Mouse (Mus musculus): ENCODE measurements around the gene Kcnc1. TPM values are rescaled to one million over a fixed set of nuclear protein-coding genes. Genes with fewer than 3 reads are reported as not detected.

Kcnc1 gene
- total RNA-seq, 2 experiments from 2014 or later = 85.9 to 88.0 TPM

DNA sequence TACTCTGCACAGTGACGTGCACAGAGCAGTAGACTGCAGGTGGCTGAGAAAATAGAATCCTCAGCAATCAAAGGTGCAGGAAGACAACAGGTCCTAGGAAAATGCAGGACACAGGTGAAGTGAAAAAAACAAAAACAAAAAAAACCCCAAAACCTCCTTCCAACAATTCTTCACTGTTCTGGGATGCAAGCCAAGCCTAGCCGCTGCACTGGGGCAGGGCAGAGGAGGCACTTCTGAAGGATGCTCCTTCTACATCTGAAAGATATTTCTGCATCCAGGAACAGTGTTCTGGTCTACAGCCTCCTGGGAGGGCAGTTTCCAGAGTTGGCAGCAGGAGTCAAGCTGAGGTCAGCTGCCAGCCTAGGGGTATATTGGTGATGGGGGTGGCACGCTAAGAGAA is 61.6 kb downstream of the Kcnc1 start:
- intact Hi-C loops (cut with DNase I) = no loop called here
- no peak for DNase-seq (ENCODE audit: low spot score in 2 of 2)

DNA sequence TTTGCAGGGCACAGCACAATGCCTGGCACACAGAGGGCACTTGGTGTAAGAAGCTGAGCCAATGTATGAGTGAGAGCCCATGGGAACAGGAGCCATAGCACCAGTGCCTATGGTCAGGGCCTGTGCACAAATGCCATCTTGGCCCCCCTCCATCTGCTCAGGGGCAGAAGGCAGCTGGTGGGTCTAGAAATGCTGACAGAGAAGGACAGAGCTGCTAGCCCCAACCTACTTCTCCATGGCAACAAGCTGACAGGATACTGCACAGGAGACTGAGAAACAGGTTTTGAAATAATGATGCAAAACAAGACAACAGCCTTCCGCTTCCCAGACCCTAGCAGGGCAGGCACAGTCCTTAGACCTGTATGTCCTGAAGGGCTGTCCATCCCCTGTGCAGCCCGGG is 62.9 kb downstream of the Kcnc1 start:
- intact Hi-C loops (cut with DNase I) = no loop called here

DNA sequence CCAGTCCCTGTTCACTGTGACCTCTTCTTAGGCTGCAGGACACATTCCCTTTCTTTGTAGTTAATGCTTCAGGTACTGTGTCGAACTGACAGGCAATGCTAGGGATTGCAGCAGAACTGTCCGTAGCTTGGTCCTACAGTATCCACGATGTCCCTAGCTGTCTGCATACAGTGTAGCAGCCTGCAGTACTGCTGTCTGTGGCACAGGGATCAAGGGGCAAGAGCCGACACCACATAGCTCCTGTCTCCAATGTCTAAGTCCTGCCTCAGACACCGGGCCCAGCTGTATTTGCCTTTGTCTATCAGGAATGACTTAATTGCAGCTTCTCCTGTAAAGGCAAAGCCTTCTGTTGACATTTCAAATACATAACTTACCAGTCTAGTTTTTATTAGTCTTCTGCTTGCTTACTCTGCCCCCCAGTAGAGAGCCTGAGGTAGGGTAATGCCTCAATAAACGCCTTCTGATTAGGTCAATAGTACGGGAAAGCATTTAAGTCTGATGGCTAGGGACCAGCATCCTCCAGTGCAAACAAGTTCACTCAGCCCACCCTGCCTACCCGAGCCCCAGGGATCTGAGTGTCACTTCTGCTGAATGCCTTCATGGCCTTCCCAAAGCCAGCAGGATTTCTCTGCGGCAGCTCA is 63.4 kb downstream of the Kcnc1 start:
- intact Hi-C loops (cut with DNase I) = no loop called here

More for the DNA sequence above, 62.9 kb downstream of the Kcnc1 start:
- DNase-seq (ENCODE audit: low spot score in 2 of 2) = no peak

DNA sequence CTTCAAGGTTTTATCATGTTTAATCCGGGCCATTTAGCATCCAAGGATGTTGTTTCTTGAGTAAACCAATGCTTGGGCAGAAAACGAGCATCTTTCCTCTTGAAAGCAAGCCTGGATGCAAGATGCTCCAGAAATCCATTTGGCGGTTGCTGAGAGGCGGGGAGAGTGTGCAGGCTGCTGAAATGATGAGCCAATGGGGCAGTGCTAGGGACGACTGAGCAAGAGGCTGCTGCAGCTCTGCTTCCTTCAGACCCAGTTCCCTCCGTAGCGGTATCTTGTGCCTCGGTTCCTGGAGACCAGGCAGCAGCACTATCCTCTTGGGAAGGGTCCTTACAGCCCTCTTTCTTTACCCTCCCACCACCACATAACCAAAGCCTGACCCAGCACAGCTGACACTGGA is 66.0 kb downstream of the Kcnc1 start:
- DNase-seq (ENCODE audit: low spot score in 2 of 2) = peak in 1 of 2 experiments; percentile 39
- intact Hi-C loops (cut with DNase I) = no loop called here

More for the DNA sequence above, 63.4 kb downstream of the Kcnc1 start:
- no peak for DNase-seq (ENCODE audit: low spot score in 2 of 2)

DNA sequence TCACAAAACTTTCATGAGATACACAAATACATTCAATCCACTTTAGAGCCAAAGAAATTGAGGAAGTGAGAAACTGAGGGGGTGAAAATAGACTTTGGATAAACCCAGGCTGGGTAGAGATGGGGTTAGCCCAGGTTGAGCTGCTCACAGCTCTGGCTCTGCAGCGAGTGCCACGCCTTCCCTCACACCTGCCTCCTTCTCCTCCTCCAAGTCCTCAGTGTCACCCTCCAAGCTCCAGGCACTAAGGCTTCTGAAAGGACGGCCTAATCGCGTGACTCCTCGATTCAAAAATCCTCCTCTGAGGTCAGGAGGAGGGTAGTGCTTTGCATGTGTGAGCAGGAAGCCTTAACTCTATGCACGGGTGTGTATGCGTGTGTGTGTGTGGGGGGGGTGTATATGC is 66.8 kb downstream of the Kcnc1 start:
- no peak for DNase-seq (ENCODE audit: low spot score in 2 of 2)
- intact Hi-C loops (cut with DNase I) = no loop called here

DNA sequence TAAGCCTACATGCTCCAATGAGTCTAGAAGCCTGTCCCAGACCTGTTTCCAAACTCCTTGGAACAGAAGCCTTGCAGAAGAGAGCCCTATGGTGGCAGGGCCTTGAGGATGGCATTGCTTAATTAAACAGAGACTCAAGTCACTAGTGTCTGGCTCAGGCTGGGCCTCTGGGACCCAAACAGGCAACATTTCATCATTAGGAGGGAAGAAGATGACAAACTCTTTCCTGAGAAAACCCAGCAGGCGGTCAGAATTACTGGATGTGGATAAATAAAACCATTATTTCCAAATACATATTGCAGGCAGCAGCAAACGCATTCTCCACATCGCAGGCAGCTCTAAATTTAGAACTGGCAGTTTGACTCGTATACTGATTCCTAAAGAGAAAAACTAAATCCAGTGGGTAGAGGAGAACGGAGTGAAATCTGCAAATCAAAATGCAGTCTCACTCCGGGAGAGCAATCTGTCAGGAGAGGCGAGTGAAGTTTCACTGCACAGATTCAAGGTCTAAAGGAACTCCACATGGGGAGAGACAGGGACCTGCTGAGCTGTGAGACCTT is 70.2 kb downstream of the Kcnc1 start:
- intact Hi-C loops (cut with DNase I) = no loop called here
- peak; percentile 34 to 43 for DNase-seq (ENCODE audit: low spot score in 2 of 2)

DNA sequence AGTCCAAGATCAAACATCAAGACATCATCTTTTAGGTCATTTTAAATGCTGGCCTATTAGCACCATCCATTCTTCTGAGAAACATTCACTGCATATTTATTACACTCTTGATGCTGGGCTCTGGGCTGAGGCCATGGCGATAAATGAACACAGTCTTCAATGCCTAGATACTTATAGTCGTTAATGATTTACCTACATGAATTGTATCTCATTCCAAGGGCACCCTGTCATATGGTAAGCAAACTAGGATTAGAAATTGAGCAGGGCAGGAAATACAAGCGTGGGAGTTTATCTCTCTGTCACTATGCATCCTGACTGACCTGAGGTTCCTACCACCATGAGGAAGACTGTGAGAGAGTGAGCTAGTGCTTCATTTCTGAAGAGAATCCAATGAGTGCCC is 73.2 kb downstream of the Kcnc1 start:
- DNase-seq (ENCODE audit: low spot score in 2 of 2) = no peak
- intact Hi-C loops (cut with DNase I) = no loop called here

DNA sequence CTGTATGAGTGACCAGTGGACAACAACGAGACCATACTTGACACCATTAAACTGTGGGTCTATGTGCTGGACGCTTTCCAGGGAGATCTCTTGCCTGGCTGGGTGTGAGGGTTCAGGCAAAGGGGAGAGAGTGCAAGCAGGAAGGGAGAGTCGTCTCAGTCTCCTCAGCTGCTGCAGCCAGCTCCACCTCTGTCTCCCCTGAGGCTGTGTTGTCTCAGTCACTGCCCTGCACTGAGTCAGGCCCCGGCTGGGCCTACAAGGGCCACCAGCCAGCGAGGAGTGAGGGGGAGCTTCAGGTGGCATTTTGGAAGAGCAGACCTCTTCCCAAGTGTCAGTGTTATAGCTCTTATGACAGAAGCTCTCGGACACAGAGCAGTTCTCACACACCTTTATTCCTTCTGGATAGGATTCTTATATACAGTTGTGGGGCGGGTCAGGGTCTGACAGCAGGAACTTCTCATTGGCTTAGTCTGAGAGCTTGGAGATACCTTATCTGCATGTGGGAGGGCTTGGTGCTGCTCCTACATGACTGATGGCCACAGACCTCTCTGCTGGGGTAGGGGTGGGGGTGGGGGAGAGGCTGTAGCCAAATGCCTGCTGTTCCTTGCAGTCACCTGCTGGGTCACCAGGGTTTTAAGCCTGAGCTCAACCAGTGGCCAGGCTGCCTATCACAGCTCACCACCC is 74.9 kb downstream of the Kcnc1 start:
- no peak for DNase-seq (ENCODE audit: low spot score in 2 of 2)

DNA sequence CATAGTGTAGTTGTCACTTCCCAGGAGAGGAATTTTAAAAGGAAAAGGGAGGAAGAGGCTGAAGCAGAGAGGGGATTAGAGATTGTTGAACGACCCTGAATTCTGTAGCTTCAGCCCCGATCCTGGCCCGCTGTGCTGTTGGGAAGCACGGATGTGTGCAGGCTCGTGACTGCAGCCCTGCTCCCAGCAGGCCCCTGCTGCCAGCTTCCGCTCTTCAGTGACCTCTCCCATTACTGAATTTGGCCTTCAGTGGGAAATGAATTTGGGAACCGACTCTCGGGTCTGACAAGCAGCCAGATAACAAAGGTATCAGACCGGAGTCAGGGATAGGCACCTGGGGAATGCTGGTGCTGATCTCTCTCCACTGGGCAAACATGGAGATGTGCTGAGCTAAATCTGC is 76.8 kb downstream of the Kcnc1 start:
- intact Hi-C loops (cut with DNase I) = no loop called here
- DNase-seq (ENCODE audit: low spot score in 2 of 2) = no peak

More for the DNA sequence above, 74.9 kb downstream of the Kcnc1 start:
- intact Hi-C loops (cut with DNase I) = no loop called here

DNA sequence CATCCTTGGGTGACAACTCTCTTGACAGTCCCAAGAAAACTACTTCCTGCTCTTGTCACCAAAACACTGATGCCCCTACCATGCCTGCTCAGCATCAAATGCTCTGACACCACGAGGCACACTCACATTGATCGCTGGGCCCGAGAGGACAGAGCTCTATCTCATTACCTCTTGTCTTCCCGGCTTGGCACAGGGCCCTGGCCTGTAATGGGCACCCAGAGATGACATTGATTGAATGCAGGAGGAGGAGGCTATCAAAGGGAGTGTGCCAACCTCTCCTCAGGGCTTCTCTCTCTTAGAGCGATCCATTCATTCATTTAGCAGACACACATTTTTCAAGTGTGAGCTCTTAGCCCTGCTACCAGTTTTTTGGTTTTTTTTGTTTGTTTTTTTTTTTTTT is 79.2 kb downstream of the Kcnc1 start:
- intact Hi-C loops (cut with DNase I) = no loop called here
- no peak for DNase-seq (ENCODE audit: low spot score in 2 of 2)

DNA sequence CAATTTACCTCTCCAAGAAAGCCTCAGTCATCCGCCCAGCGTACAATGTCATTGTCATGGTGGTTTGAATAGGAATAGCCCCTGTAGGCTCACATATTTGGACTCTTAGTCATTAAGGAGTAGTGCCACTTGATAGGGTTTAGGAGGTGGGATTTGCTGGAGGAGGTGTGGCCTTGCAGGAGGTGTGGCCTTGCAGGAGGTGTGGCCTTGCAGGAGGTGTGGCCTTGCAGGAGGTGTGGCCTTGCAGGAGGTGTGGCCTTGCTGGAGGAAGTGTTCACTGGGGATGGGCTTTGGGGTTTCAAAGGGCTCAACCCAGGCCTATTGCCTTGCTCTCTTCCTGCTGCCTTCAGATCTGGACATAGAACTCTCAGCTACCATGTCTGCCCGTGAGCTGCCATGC is 81.2 kb downstream of the Kcnc1 start:
- intact Hi-C loops (cut with DNase I) = no loop called here
- DNase-seq (ENCODE audit: low spot score in 2 of 2) = no peak

DNA sequence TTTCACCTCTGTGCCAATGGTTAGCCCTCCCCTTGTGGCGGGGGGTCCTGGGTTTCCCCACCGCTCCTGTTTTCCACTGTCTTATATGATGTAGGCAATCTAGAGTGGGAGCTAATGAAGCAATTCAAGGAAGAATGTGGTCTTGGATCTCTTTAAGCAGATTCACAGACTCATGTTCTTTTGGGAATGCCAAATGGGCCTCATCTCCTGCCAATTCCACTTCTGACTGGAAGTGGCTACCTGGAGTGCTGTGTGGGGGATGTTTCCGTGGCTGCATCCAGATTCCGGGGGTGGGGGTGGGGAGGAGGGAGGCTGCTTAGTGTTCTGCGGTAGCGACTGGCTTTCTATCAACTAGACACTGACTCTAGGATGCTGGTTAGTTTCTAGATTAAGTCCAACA is 83.5 kb downstream of the Kcnc1 start:
- DNase-seq (ENCODE audit: low spot score in 2 of 2) = peak in 1 of 2 experiments; percentile 35
- intact Hi-C loops (cut with DNase I) = no loop called here

DNA sequence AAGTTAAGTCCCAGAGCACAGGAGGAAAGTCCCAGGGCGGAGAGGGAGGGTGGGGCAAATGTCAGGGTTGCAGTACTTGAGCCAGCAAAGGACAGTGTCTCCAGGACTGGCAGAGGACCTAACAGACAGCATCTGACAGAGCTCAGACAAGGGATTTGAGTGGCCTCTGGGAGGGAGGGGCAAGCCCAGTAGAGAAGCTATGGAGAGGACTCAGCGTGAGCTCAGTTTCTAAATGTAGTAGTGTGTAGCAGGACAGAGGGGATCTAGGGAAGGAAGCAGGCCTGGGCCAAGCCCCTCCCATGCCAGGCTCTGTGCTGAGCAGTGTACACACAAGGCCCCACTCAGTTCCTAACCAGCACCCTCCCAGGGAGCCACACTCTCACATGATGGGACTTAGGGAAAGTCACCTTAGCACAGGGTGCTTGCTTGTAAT is 85.8 kb downstream of the Kcnc1 start:
- intact Hi-C loops (cut with DNase I) = no loop called here
- DNase-seq (ENCODE audit: low spot score in 2 of 2) = no peak

DNA sequence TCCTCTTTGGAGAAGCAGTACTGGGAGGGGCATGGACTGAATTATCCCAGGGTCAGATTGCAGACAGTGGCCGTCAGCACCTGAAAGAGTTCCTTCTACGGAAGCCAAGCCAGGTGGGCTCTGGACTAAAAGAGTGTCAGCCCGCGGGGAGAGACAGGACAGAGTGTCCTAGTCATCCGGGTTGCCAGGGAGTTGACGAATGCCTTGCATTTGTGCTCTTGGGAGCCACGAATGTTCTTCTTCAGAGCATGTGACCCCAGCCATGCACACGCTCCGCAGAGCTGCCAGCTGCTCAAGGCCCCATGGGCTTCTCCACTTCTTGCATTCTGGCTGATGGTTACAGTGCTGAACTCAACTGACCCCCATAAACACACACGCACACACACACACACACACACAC is 86.8 kb downstream of the Kcnc1 start:
- no peak for DNase-seq (ENCODE audit: low spot score in 2 of 2)
- intact Hi-C loops (cut with DNase I) = no loop called here

DNA sequence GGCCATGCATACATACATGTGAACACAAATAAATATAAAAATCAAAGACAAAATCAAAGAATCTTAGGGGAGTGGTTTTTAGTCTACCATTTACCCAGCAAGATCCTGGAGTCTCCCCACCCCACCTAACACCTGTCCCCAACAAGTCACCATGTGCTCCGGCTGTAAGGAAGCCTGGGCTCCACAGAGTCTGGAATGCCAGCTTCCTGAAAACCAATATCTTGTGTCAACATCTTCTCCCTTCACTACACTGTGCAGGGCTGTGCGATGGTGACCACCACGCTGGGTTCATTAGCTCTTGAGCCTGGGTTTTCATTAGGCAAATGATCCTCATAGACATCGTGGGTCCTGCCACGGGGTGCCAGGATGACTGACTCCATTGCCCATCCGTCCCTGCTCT is 87.9 kb downstream of the Kcnc1 start:
- DNase-seq (ENCODE audit: low spot score in 2 of 2) = no peak
- intact Hi-C loops (cut with DNase I) = no loop called here

DNA sequence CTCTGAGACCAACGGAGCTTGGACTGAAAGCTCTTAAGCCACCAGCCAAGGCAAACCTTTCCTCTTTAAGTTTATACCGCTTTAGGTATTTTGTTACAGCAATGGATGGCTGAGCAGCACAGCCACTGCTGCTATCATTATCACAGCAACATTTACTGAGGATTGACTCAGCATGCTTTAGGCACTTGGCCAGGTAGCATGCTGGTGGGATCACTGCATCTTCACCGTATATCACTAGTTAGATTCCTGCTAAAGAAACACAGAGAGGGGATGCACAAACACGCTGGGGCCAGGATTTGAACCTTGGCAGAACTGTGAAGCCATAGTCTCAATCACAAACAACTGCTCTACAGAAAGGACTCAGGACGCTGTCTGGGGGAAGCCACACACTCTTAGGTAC is 90.5 kb downstream of the Kcnc1 start:
- intact Hi-C loops (cut with DNase I) = no loop called here
- DNase-seq (ENCODE audit: low spot score in 2 of 2) = no peak

DNA sequence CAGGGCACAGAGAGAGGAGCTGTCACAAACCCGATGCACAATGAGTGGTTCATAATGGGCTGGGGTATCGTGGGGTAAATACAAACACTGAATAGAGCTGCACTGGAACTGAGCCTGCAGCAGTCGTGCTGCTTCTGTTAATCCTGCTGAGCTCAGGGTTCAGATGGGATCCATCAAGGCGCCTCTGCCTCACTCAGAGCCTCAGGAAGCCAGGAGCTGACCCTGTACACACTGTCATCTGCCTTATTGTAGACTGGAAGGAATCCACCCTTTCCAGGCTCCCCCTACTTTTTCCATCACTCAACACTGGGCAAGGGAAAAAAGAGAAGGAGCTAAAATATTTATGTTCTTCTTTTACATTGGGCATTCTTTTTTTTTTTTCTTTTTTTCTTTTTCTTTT is 91.1 kb downstream of the Kcnc1 start:
- no peak for DNase-seq (ENCODE audit: low spot score in 2 of 2)

More for the DNA sequence above, 91.1 kb downstream of the Kcnc1 start:
- intact Hi-C loops (cut with DNase I) = no loop called here
